Mouse (Mus musculus): Measurements from ENCODE around the gene Higd1a.

Higd1a gene

GRCm38 (mm10) chr9:121798887-121799520 is 59.2 kb downstream of the Higd1a start:
- intact Hi-C loops (cut with DNase I), result no loop called here

Data from adrenal gland (tissue).